Mouse (Mus musculus) stomach, postnatal 0 days (tissue): ENCODE results near the gene Pea15a.

Experiments
- CTCF ChIP-seq: IDR thresholded peaks from 2 replicates; pipeline ENCODE4 v1.5.1; 2016; ENCODE audit warnings: antibody characterized with exemption, low read depth, mild to moderate bottlenecking, moderate library complexity
- EP300 ChIP-seq: optimal IDR thresholded peaks from 2 replicates; pipeline ENCODE3; 2016; ENCODE audit warnings: antibody characterized with exemption

GRCm38 (mm10) chr1:172192217-172192616, 14.4 kb downstream of the Pea15a start:
- TF ChIP-seq CTCF (no peak), EP300 (no peak)
